Mouse (Mus musculus) neural tube, embryonic 12.5 days (tissue): ENCODE data around the gene Stab1. TPM values are rescaled to one million over a fixed set of nuclear protein-coding genes. Genes with fewer than 3 reads are reported as not detected.

Experiments used
- ATAC-seq: fragments of 200-750 bp; cut with Nextera tagmentation; 2 replicates; pipeline ENCODE4 v1.8.0; 2017; ENCODE audit warnings: low read depth, mild to moderate bottlenecking, moderate TSS enrichment, moderate library complexity; ENCODE audit not compliant: low FRiP score
- H3K27ac ChIP-seq: fragments of 300-500 bp; sonication (generic); 2 replicates; pipeline ENCODE4 v1.5.1; 2016
- H3K27me3 ChIP-seq: fragments of 300-500 bp; sonication (generic); replicated peaks from 2 replicates; pipeline ENCODE4 v1.6.1; 2016; ENCODE audit warnings: mild to moderate bottlenecking
- H3K36me3 ChIP-seq: fragments of 300-500 bp; sonication (generic); 2 replicates; pipeline ENCODE4 v1.6.1; 2016; ENCODE audit warnings: mild to moderate bottlenecking
- H3K4me1 ChIP-seq: fragments of 300-500 bp; sonication (generic); 2 replicates; pipeline ENCODE4 v1.6.1; 2016
- H3K4me2 ChIP-seq: fragments of 300-500 bp; sonication (generic); replicated peaks from 2 replicates; pipeline ENCODE4 v1.6.1; 2016; ENCODE audit warnings: mild to moderate bottlenecking
- H3K4me3 ChIP-seq: fragments of 300-500 bp; sonication (generic); 2 replicates; pipeline ENCODE4 v1.5.1; 2016
- H3K9ac ChIP-seq: fragments of 300-500 bp; sonication (generic); 2 replicates; pipeline ENCODE4 v1.6.1; 2016; ENCODE audit warnings: mild to moderate bottlenecking
- H3K9me3 ChIP-seq: fragments of 300-500 bp; sonication (generic); 2 replicates; pipeline ENCODE4 v1.6.1; 2016; ENCODE audit warnings: mild to moderate bottlenecking
- WGBS: fragments of 180-500 bp; shearing (Covaris S2); methylation state at CpG from one replicate; pipeline ENCODE4 v1.1.7; 2016; 5-methylcytosine and 5-hydroxymethylcytosine counted together
- polyA plus RNA-seq: library from polyadenylated mRNA; unstranded; fragments of >200 nt; fragmentation: Nextera tagmentation; extraction: Ambion mirVana; gene quantifications from 2 replicates; pipeline ENCODE4 v1.2.1, GENCODE M21; 2016

Gene Stab1
- polyA plus RNA-seq, 1 experiment from 2014 or later, result 26.0 TPM

DNA sequence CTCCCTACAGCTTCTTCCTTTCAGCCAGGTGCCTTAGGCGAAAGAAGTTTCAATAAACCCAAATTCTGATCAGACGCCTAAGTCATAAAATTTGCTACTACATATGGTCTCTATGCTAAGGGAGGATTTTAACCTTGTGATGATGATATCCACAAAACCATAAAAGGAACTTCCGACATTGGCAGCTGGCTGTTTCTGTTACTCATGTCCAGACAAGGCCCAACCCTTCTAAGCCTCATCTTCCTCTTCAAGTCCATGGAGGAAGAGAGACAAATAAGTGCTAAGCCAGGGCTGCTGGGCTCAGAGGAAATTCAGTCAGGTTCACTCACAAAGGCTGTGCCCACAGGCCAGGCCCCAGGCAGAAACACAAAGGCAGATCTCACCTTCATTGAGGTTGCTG is 20.9 kb upstream of the Stab1 start:
- WGBS, result 93% methylated on average over 3 of the region's 3 CpGs
- Histone ChIP-seq H3K9ac (no peak overlapping the region), H3K4me1 (peaks cover 4% of the 10 kb centered on the region; the same call in 1 of the 2 replicates), H3K9me3 (no peaks in the 10 kb centered on the region), H3K4me3 (no peak overlapping the region), H3K27ac (no peak overlapping the region), H3K36me3 (peaks cover 97% of the 10 kb centered on the region), H3K4me2 (no peak overlapping the region), H3K27me3 (no peaks in the 10 kb centered on the region)
- no peak for ATAC-seq

DNA sequence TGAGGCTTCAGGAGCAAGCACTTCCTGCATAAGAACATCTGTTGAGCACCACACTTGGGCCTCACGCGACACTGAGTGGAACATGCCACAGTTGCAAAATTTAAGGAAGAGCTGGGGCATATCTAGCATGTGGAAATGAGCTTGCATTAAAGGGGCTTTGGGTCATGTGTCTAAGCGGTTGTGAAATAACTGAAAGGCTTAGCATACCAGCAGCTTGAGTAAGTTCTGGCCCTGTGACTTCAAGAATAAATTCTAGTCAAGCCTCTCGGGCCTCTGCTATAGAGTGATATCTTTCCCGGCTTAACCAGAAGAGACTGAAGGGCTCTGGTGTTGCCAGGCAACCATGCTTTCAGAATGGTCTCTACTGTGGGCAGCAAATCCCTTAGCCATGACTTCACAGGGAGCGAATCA is 20.3 kb upstream of the Stab1 start:
- Histone ChIP-seq H3K9me3 (no peaks in the 10 kb centered on the region), H3K27ac (no peak overlapping the region), H3K36me3 (peaks cover 99% of the 10 kb centered on the region), H3K4me2 (no peak overlapping the region), H3K27me3 (no peaks in the 10 kb centered on the region), H3K9ac (no peak overlapping the region), H3K4me3 (no peak overlapping the region), H3K4me1 (peaks cover 4% of the 10 kb centered on the region; the same call in 1 of the 2 replicates)
- 65% methylated on average over 6 of the region's 6 CpGs for WGBS
- no peak for ATAC-seq

DNA sequence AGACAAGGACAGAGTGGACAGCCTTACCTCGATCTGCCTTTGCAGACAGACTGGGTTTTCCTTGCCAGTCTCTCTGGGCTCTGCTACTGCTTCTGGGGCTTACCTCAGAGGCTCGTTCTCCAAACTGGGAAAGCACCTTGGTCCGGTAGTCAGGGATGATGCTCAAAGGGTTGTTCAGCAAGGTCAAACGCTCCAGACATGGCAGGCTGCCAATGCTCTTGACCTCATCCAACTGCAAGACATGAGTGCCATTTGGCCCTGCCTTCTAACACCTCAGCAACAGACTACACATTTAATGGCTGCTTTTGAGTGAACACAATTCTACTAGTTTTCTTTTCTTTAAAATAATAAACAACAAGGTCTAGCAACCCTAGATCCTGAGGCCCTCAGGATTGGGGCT is 18.2 kb upstream of the Stab1 start:
- H3K9me3 ChIP-seq, result no peaks in the 10 kb centered on the region
- H3K4me1 ChIP-seq, result peaks cover 4% of the 10 kb centered on the region; the same call in 1 of the 2 replicates
- H3K36me3 ChIP-seq, result peaks cover 100% of the 10 kb centered on the region
- no peak overlapping the region for H3K9ac ChIP-seq
- H3K27ac ChIP-seq, result no peak overlapping the region
- H3K4me3 ChIP-seq, result no peak overlapping the region
- WGBS, result 87% methylated on average over 4 of the region's 4 CpGs
- H3K27me3 ChIP-seq, result no peaks in the 10 kb centered on the region
- no peak overlapping the region for H3K4me2 ChIP-seq
- no peak for ATAC-seq

DNA sequence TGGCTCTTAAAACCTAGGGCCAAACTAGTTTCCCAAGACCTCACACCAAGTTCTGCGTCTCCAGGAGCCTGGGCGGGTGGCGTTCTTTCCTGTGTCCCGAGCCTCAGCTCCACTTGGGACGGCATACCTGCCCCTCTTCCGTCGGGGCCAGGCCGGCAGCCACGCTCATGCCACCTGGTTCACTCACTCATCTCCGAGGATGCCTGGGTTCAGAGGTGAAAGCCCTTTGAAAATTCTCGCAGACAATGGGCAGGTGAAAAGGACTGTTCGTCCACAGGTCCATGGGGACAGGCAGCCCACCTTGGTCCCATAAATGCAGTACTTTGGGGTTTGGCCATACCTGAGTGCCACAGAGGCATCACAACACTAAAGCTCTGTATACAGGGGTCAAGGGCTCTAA is 15.8 kb upstream of the Stab1 start:
- no peak for ATAC-seq
- H3K27ac ChIP-seq, result no peak overlapping the region
- peaks cover 100% of the 10 kb centered on the region for H3K36me3 ChIP-seq
- no peak overlapping the region for H3K4me3 ChIP-seq
- no peak overlapping the region for H3K4me2 ChIP-seq
- 95% methylated on average over 12 of the region's 12 CpGs for WGBS
- no peaks in the 10 kb centered on the region for H3K27me3 ChIP-seq
- H3K9me3 ChIP-seq, result no peaks in the 10 kb centered on the region
- no peak overlapping the region for H3K9ac ChIP-seq
- peaks cover 4% of the 10 kb centered on the region; the same call in 1 of the 2 replicates for H3K4me1 ChIP-seq

DNA sequence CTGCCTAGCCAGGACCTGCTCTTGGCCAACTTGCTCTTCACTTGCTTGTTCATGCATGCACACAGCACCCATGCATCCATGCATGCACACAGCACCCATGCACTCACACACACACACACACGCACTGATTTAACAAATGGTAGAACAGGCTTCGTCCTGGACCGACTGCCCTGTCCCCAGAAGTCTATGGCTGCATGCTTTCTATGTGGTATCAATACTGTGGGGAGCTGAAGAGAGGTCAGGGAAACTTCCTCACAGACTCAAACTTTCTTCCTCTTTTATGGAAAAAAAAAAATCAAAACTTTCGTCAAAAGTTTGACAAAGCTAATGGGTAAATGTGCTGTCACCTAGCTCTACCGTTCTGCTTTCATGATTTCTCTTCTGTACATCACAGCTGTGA is 15.1 kb upstream of the Stab1 start:
- ATAC-seq, result no peak
- H3K27me3 ChIP-seq, result no peaks in the 10 kb centered on the region
- H3K9ac ChIP-seq, result no peak overlapping the region
- no peak overlapping the region for H3K27ac ChIP-seq
- H3K4me1 ChIP-seq, result no peaks in the 10 kb centered on the region
- H3K9me3 ChIP-seq, result no peaks in the 10 kb centered on the region
- H3K36me3 ChIP-seq, result peaks cover 100% of the 10 kb centered on the region
- H3K4me3 ChIP-seq, result no peak overlapping the region
- 94% methylated on average over 5 of the region's 5 CpGs for WGBS
- H3K4me2 ChIP-seq, result no peak overlapping the region

DNA sequence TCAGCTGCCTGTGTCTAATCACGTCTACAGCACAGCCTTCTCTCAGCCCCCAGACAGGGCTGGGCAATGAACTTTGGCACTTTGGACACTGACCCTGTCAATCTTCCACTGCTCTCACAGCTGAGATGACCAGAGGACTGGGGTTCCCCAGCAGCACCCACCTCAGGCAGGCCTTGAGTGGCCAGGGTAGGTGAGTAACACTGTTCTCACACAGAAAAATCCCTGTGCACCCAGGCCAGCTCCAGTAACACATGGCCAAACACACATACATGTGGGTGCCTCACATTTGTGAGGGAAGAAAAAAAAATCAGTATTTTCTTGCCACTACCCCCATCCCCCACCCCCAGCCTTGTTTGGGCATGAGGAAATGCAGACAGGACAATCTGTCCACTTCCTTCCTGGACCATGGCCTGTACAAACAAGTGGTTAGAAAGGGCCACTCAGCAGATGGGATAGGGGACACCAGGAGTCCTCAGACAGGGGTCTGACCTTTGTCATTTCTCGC is 14.4 kb upstream of the Stab1 start:
- Histone ChIP-seq H3K4me2 (no peak overlapping the region), H3K36me3 (peaks cover 97% of the 10 kb centered on the region), H3K9ac (no peak overlapping the region), H3K4me3 (no peak overlapping the region), H3K27me3 (no peaks in the 10 kb centered on the region), H3K4me1 (no peaks in the 10 kb centered on the region), H3K9me3 (no peaks in the 10 kb centered on the region), H3K27ac (no peak overlapping the region)
- no peak for ATAC-seq
- WGBS, result 85% methylated on average over 2 of the region's 2 CpGs

DNA sequence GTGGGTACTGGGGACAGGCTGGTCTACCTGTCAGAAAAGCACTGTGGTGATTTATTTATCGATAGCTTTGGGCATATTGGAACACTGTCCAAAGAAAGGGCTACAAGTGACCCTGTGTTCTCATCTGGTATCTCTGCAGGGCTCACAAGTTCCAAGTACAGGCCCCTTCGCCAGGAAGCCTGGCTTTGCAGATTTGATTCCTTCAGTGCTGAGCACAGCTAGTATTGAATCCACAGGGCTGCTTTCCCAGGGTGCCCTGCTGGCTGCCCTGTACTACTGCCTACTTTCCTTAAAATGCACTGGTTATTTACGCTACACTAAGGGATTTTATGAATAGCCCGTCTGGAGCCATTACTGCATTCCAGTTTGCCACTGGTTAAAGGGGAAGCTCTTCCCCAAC is 13.1 kb upstream of the Stab1 start:
- H3K4me2 ChIP-seq, result no peak overlapping the region
- no peaks in the 10 kb centered on the region for H3K27me3 ChIP-seq
- 89% methylated on average over 4 of the region's 4 CpGs for WGBS
- H3K4me1 ChIP-seq, result no peaks in the 10 kb centered on the region
- no peak overlapping the region for H3K9ac ChIP-seq
- peaks cover 97% of the 10 kb centered on the region for H3K36me3 ChIP-seq
- no peak overlapping the region for H3K4me3 ChIP-seq
- no peak for ATAC-seq
- H3K9me3 ChIP-seq, result no peaks in the 10 kb centered on the region
- no peak overlapping the region for H3K27ac ChIP-seq

DNA sequence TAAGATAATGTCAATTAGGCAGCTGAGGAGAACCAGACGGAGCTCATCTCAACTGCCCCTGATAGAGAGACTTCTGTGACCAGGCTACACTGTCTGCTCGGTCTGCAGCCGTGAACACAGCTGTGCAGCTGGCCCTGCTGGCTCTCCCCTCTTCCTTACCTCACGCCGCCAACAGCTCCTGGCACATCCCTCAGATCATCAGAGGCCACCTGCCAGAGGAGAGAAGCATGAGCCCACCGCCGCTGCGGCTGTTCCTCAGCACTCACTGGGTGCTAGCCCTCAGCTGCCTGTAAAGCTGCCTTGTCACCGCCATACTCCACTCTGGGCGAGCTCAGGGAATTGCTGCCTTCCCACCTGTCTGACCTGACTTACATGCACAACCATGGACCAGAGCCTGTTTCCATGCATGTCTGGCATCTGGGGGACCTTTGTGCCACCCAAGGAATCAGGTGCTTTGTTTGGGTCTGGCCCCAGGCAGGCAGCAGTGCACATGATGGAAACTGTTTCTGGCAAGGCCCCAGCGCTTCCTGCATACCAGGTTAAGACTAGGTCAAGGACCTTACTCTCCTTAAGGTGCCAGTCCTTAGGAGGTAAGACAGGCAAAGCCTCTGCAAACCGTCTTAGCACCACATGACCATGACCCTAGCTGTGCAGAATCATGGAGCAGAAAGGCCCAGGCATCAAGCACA is 11.4 kb upstream of the Stab1 start:
- no peak overlapping the region for H3K4me2 ChIP-seq
- H3K36me3 ChIP-seq, result peaks cover 97% of the 10 kb centered on the region
- 94% methylated on average over 12 of the region's 12 CpGs for WGBS
- H3K9me3 ChIP-seq, result no peaks in the 10 kb centered on the region
- H3K4me1 ChIP-seq, result no peaks in the 10 kb centered on the region
- no peak for ATAC-seq
- H3K4me3 ChIP-seq, result no peak overlapping the region
- H3K9ac ChIP-seq, result no peak overlapping the region
- H3K27me3 ChIP-seq, result no peaks in the 10 kb centered on the region
- H3K27ac ChIP-seq, result no peak overlapping the region

DNA sequence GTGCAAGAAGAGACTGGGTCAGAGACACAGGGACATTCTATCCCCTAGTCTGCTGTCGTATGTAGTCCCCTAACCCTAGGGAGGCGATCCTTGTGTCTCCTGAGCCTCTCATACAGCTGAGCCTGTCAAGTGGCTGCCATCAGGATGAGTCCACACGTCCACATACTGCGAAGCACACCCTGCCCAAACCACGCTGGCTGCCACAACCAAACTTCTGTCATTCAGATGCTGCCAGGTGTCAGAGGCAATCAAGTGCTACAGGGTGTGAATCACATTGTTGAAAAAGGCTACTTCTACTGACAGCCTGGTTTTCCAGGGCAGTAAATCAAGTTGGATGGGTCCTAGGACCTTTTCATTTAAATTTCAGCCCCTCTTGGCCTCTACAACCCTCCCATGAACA is 9.3 kb upstream of the Stab1 start:
- Histone ChIP-seq H3K9ac (no peak overlapping the region), H3K27ac (no peak overlapping the region), H3K27me3 (no peaks in the 10 kb centered on the region), H3K9me3 (no peaks in the 10 kb centered on the region), H3K4me2 (no peak overlapping the region), H3K4me1 (no peaks in the 10 kb centered on the region), H3K4me3 (no peak overlapping the region), H3K36me3 (peaks cover 97% of the 10 kb centered on the region)
- 91% methylated on average over 5 of the region's 5 CpGs for WGBS
- no peak for ATAC-seq

DNA sequence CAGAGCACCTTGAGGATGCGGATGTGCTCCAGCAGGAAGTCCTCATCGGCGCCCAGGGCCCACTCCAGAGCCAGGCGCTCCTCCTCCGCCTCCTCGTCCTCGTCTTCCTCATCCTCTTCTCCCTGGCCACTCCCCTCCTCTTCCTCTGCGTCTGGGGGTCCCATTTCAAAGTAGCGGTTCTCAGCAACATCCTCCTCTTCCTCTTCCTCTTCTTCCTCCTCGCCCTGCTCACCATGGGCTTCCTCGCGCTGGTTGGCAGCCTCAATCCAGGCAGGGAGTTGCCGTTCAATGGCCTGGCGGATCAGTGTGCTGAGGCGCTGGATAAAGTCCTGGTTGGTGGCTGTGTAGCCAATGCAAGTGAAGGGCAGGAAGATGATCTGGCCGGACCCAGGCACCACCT is 8.8 kb upstream of the Stab1 start:
- Histone ChIP-seq H3K36me3 (peaks cover 97% of the 10 kb centered on the region), H3K4me1 (no peaks in the 10 kb centered on the region), H3K9ac (no peak overlapping the region), H3K4me2 (no peak overlapping the region), H3K27ac (no peak overlapping the region), H3K27me3 (no peaks in the 10 kb centered on the region), H3K9me3 (no peaks in the 10 kb centered on the region), H3K4me3 (no peak overlapping the region)
- 95% methylated on average over 16 of the region's 16 CpGs for WGBS
- no peak for ATAC-seq

DNA sequence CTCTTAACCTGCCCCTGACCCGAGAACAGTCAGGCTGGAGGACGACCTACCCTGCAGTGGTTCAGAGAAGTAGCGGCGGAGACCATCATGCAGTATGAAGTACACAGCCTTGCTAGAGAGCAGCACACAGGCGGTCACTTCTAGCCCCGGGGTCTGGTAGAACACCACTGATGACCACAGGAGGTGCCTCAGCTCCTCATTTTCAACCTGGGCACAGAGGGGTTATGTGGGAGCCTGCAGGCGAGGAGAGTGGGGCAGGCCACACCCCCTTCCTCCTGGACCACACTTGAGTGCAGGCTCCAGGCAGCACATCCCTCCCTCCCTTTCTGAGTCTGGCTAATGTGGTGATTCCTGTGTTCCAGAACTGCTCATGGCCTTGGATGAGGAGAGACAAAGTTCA is 5.1 kb upstream of the Stab1 start:
- Histone ChIP-seq H3K27ac (no peak overlapping the region), H3K36me3 (peaks cover 84% of the 10 kb centered on the region), H3K9me3 (no peaks in the 10 kb centered on the region), H3K4me1 (no peaks in the 10 kb centered on the region), H3K4me2 (no peak overlapping the region), H3K9ac (no peak overlapping the region), H3K27me3 (no peaks in the 10 kb centered on the region), H3K4me3 (no peak overlapping the region)
- WGBS, result 90% methylated on average over 7 of the region's 7 CpGs
- ATAC-seq, result no peak

DNA sequence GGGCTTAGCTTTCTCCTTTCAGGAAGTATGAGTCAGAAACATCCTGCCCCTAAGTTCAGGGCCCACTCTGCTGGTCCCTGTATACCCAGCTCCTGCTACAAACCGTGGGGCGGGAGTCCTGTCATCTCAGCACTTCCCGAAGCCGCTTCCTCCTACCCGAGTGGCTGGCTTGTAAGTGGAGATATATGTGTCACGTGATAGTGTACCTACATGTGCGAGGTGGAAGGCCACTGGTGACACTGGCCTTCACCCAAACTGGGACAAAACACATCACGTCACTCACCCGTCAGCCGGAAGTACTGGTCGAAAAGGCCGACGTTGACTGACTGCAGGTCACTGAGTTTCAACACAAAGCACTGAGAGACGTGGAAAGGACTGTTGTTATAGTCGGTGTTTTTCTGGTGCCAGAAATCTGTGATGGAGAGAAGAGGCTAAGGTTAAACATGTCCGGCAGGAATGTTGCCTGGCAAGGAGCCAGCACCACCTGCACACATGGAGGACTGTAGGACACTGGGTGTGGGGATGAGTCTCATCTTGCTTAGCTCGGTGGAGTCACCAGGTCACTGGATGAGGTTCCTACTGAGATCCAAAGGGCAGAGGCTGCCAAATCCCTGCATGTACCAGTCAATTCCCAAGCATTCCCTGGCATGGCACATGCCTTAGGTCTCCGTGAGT is 4.5 kb upstream of the Stab1 start:
- no peaks in the 10 kb centered on the region for H3K27me3 ChIP-seq
- H3K9me3 ChIP-seq, result no peaks in the 10 kb centered on the region
- H3K4me2 ChIP-seq, result no peak overlapping the region
- 90% methylated on average over 18 of the region's 18 CpGs for WGBS
- H3K4me1 ChIP-seq, result no peaks in the 10 kb centered on the region
- H3K36me3 ChIP-seq, result peaks cover 81% of the 10 kb centered on the region
- H3K27ac ChIP-seq, result no peak overlapping the region
- no peak for ATAC-seq
- no peak overlapping the region for H3K9ac ChIP-seq
- H3K4me3 ChIP-seq, result no peak overlapping the region

DNA sequence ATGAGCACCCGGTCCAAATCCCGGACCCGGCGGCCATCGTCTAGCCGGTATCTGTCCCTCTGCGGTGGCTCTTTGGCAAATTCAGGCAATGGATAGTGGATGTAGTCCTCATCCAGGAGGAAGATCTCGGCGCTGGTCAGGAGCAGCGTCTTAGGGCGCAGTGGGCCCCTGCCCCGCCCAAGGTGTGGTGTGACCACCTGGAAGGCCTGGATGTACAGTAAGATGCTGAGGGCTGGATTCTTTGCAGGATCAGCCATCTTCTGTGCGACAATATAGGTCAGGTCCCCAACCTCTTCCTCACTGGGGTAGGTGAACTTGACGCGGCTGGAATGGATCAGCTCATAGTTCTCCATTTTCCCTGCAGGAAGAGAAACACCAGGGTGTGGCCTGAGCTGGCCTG is 3.4 kb upstream of the Stab1 start:
- Histone ChIP-seq H3K9me3 (no peaks in the 10 kb centered on the region), H3K4me1 (no peaks in the 10 kb centered on the region), H3K27ac (no peak overlapping the region), H3K4me2 (no peak overlapping the region), H3K9ac (no peak overlapping the region), H3K27me3 (no peaks in the 10 kb centered on the region), H3K36me3 (peaks cover 70% of the 10 kb centered on the region), H3K4me3 (no peak overlapping the region)
- WGBS, result 96% methylated on average over 15 of the region's 15 CpGs
- ATAC-seq, result no peak
